ENCODE assay signal across 21 mouse cellular contexts in genomic region chr17:50101416-50101815, GRCm38 (mm10).
DNase-seq lines count a peak whose midpoint lies in the region; ATAC-seq and TF ChIP-seq lines count a peak whose summit lies in the region.
"Had no signal": no experiment of that assay in that cellular context is flagged by ENCODE, and none has a peak within 500 bp of the region (broad histone marks: within the 10 kb centered on the region; RNA-seq: fewer than 3 reads in every experiment).

No protein-coding gene starts in this region.

- ATAC-seq in liver, embryonic 13.5 days (ENCODE audit: low read depth) = 0 out of 2 replicates have a peak, but pooled peaks have one; percentile 41
- no peak for ATAC-seq in liver, embryonic 11.5 days (replicated peaks; ENCODE audit: low FRiP score)
- ATAC-seq in megakaryocyte-erythroid progenitor cell, adult 5-6 weeks (replicated peaks; ENCODE audit: low FRiP score, low TSS enrichment, poor library complexity, severe bottlenecking) = 0 out of 2 replicates have a peak, but pooled peaks have one; percentile 55
- no peak for ATAC-seq in inflammation-experienced regulatory T-cells, adult 6 months
- ATAC-seq: forebrain, embryonic 13.5 days; forebrain, postnatal 0 days; intestine, postnatal 0 days had no signal

- H3K27me3 ChIP-seq in liver, embryonic 13.5 days = no peaks in the 10 kb centered on the region
- no peaks in the 10 kb centered on the region for H3K27me3 ChIP-seq in liver, embryonic 11.5 days (replicated peaks; ENCODE audit: control insufficient read depth, insufficient read depth, low read length)
- H3K27me3 ChIP-seq: embryonic facial prominence, embryonic 13.5 days; forebrain, embryonic 13.5 days; heart, embryonic 15.5 days; hindbrain, embryonic 15.5 days had no signal

- no peak overlapping the region for H3K4me3 ChIP-seq in liver, embryonic 13.5 days (replicated peaks)
- H3K4me3 ChIP-seq in liver, embryonic 11.5 days (ENCODE audit: low read depth, low read length) = no peak overlapping the region
- no peak overlapping the region for H3K4me3 ChIP-seq in embryonic fibroblast, embryonic 13.5 days (ENCODE audit: insufficient read depth, low read length)
- H3K4me3 ChIP-seq: embryonic facial prominence, embryonic 13.5 days; forebrain, embryonic 13.5 days; heart, embryonic 15.5 days; hindbrain, embryonic 10.5 days; hindbrain, embryonic 15.5 days had no signal

- H3K36me3 ChIP-seq in liver, embryonic 13.5 days = no peaks in the 10 kb centered on the region
- H3K36me3 ChIP-seq in liver, embryonic 11.5 days (ENCODE audit: control insufficient read depth, insufficient read depth, low read length) = no peaks in the 10 kb centered on the region
- H3K36me3 ChIP-seq: hindbrain, embryonic 10.5 days; hindbrain, embryonic 15.5 days had no signal

- 66% methylated on average over 3 of the region's 3 CpGs for WGBS in liver, embryonic 13.5 days (ENCODE audit: insufficient replicate concordance)
- 84% methylated on average over 3 of the region's 3 CpGs for WGBS in liver, embryonic 11.5 days

- no peak overlapping the region for H3K9ac ChIP-seq in liver, embryonic 13.5 days
- no peak overlapping the region for H3K9ac ChIP-seq in liver, embryonic 11.5 days (ENCODE audit: low read depth, low read length)
- H3K9ac ChIP-seq: embryonic facial prominence, embryonic 13.5 days; forebrain, embryonic 13.5 days; forebrain, postnatal 0 days; heart, embryonic 15.5 days; hindbrain, embryonic 15.5 days had no signal

- no peak overlapping the region for H3K27ac ChIP-seq in liver, embryonic 13.5 days
- H3K27ac ChIP-seq in liver, embryonic 11.5 days (ENCODE audit: low read depth, low read length) = no peak overlapping the region
- H3K27ac ChIP-seq in embryonic fibroblast, embryonic 13.5 days (ENCODE audit: insufficient read depth, low read length) = peak overlapping the region; percentile 5; the same call in 1 of the 2 replicates
- H3K27ac ChIP-seq: embryonic facial prominence, embryonic 13.5 days; forebrain, embryonic 13.5 days; heart, embryonic 15.5 days; hindbrain, embryonic 10.5 days; hindbrain, embryonic 15.5 days had no signal

- H3K9me3 ChIP-seq in liver, embryonic 13.5 days (replicated peaks) = no peaks in the 10 kb centered on the region
- no peaks in the 10 kb centered on the region for H3K9me3 ChIP-seq in liver, embryonic 11.5 days (ENCODE audit: control insufficient read depth, low read length)
- H3K9me3 ChIP-seq: embryonic facial prominence, embryonic 13.5 days; heart, embryonic 15.5 days; hindbrain, embryonic 15.5 days had no signal

- peak; percentile 30 for DNase-seq in gastrocnemius, postnatal 25 days
- no peak for DNase-seq in gastrocnemius, postnatal 10 days
- no peak for DNase-seq in liver, embryonic 13.5 days
- DNase-seq in liver, embryonic 11.5 days (ENCODE audit: low spot score) = no peak
- DNase-seq: adrenal gland, adult 2 months; adrenal gland, postnatal 25 days; cerebellum, adult 18-20 months; cerebellum, adult 9-11 months; cerebellum, postnatal 36 days; forebrain, postnatal 0 days; heart, postnatal 14 days had no signal

- no peak for TF ChIP-seq POLR2A in embryonic fibroblast, embryonic 13.5 days (IDR thresholded peaks at IDR 0.05; ENCODE audit: low read depth, low read length)

- H3K4me2 ChIP-seq in liver, embryonic 13.5 days = no peak overlapping the region
- H3K4me2 ChIP-seq in liver, embryonic 11.5 days = no peak overlapping the region
- H3K4me2 ChIP-seq: embryonic facial prominence, embryonic 13.5 days; forebrain, embryonic 13.5 days; heart, embryonic 11.5 days; heart, embryonic 15.5 days; hindbrain, embryonic 15.5 days had no signal

- H3K4me1 ChIP-seq in liver, embryonic 13.5 days (replicated peaks) = peaks cover 5% of the 10 kb centered on the region; the same call in 1 of the 2 replicates
- no peaks in the 10 kb centered on the region for H3K4me1 ChIP-seq in liver, embryonic 11.5 days (replicated peaks; ENCODE audit: control insufficient read depth, insufficient read depth, low read length)
- peaks cover 2% of the 10 kb centered on the region for H3K4me1 ChIP-seq in embryonic fibroblast, embryonic 13.5 days (ENCODE audit: control insufficient read depth, insufficient read depth, low read length)

- no peak for TF ChIP-seq CTCF in embryonic fibroblast, embryonic 13.5 days (IDR thresholded peaks at IDR 0.05; ENCODE audit: borderline replicate concordance, insufficient read depth, low read length)

Comparison
In these comparisons a context has a peak if more than half of its experiments do, and no peak if none do; other contexts are left out.
1. ATAC-seq: peak in liver, embryonic 13.5 days (single experiment) and megakaryocyte-erythroid progenitor cell, adult 5-6 weeks (single experiment); none in liver, embryonic 11.5 days (single experiment) and inflammation-experienced regulatory T-cells, adult 6 months (single experiment).